Mouse (Mus musculus) midbrain, embryonic 13.5 days (tissue): ENCODE measurements at regions not wholly inside any gene's neighbourhood (a gene's known extent, or its start where the extent isn't known, plus 50 kb on each side); places are given as distances from the start of the nearest gene placed in this dataset.

Experiments
- ATAC-seq: fragments of 200-750 bp; cut with Nextera tagmentation; 2 replicates; pipeline ENCODE4 v1.8.0; 2017; ENCODE audit warnings: mild to moderate bottlenecking, moderate TSS enrichment, moderate library complexity
- H3K27ac ChIP-seq: fragments of 300-500 bp; sonication (generic); 2 replicates; pipeline ENCODE4 v1.5.1; 2015; ENCODE audit warnings: inconsistent platforms, mild to moderate bottlenecking, moderate library complexity
- H3K27me3 ChIP-seq: fragments of 300-500 bp; sonication (generic); 2 replicates; pipeline ENCODE4 v1.6.1; 2015; ENCODE audit warnings: mild to moderate bottlenecking, inconsistent platforms
- H3K36me3 ChIP-seq: fragments of 300-500 bp; sonication (generic); 2 replicates; pipeline ENCODE4 v1.6.1; 2015; ENCODE audit warnings: mild to moderate bottlenecking, inconsistent platforms
- H3K4me1 ChIP-seq: fragments of 300-500 bp; sonication (generic); replicated peaks from 2 replicates; pipeline ENCODE4 v1.6.1; 2015; ENCODE audit warnings: inconsistent platforms
- H3K4me2 ChIP-seq: fragments of 300-500 bp; sonication (generic); replicated peaks from 2 replicates; pipeline ENCODE4 v1.6.1; 2015; ENCODE audit warnings: moderate library complexity, mild to moderate bottlenecking, inconsistent platforms
- H3K4me3 ChIP-seq: fragments of 300-500 bp; sonication (generic); replicated peaks from 2 replicates; pipeline ENCODE4 v1.5.1; 2015; ENCODE audit warnings: mild to moderate bottlenecking, inconsistent platforms
- H3K9ac ChIP-seq: fragments of 300-500 bp; sonication (generic); replicated peaks from 2 replicates; pipeline ENCODE4 v1.6.1; 2015; ENCODE audit warnings: mild to moderate bottlenecking, inconsistent platforms
- H3K9me3 ChIP-seq: fragments of 300-500 bp; sonication (generic); 2 replicates; pipeline ENCODE4 v1.6.1; 2016; ENCODE audit warnings: mild to moderate bottlenecking, inconsistent platforms
- WGBS: fragments of 180-500 bp; shearing (Covaris S2); methylation state at CpG from one replicate; pipeline ENCODE4 v1.1.7; 2015; 5-methylcytosine and 5-hydroxymethylcytosine counted together

GRCm38 (mm10) chr3:118418981-118419380, 142.9 kb upstream of the Dpyd start:
- no peak overlapping the region for H3K4me3 ChIP-seq
- no peaks in the 10 kb centered on the region for H3K36me3 ChIP-seq
- no peak overlapping the region for H3K27ac ChIP-seq
- no peaks in the 10 kb centered on the region for H3K27me3 ChIP-seq
- ATAC-seq: no peak
- H3K9ac ChIP-seq: no peak overlapping the region
- 92% methylated on average over 3 of the region's 3 CpGs for WGBS
- no peaks in the 10 kb centered on the region for H3K9me3 ChIP-seq
- H3K4me2 ChIP-seq: no peak overlapping the region
- 0 out of 2 replicates have a peak, but pooled peaks cover 2% of the 10 kb centered on the region for H3K4me1 ChIP-seq

- Histone ChIP-seq H3K9ac (no peak overlapping the region), H3K9me3 (no peaks in the 10 kb centered on the region), H3K4me3 (no peak overlapping the region), H3K27ac (no peak overlapping the region), H3K36me3 (no peaks in the 10 kb centered on the region), H3K4me1 (peaks cover 11% of the 10 kb centered on the region), H3K27me3 (peaks cover 9% of the 10 kb centered on the region; the same call in 1 of the 2 replicates), H3K4me2 (no peak overlapping the region)
- WGBS: 54% methylated on average over 3 of the region's 3 CpGs
- no peak for ATAC-seq
Measured at GRCm38 (mm10) chr3:118421701-118422100, 140.2 kb upstream of the Dpyd start.

GRCm38 (mm10) chr3:118425748-118426147, 136.2 kb upstream of the Dpyd start:
- peak overlapping the region; percentile 34 for H3K4me3 ChIP-seq
- peak; percentile 28; the same call in 1 of the 2 replicates for ATAC-seq
- H3K27ac ChIP-seq: no peak overlapping the region
- peak overlapping the region; percentile 60 for H3K4me2 ChIP-seq
- H3K36me3 ChIP-seq: no peaks in the 10 kb centered on the region
- no peaks in the 10 kb centered on the region for H3K9me3 ChIP-seq
- peaks cover 21% of the 10 kb centered on the region for H3K27me3 ChIP-seq
- H3K4me1 ChIP-seq: peaks cover 15% of the 10 kb centered on the region
- WGBS: 4% methylated on average over 19 of the region's 19 CpGs
- H3K9ac ChIP-seq: peak overlapping the region; percentile 32; the same call in 1 of the 2 replicates

- H3K9me3 ChIP-seq: no peaks in the 10 kb centered on the region
- no peak overlapping the region for H3K27ac ChIP-seq
- 5% methylated on average over 5 of the region's 5 CpGs for WGBS
- H3K27me3 ChIP-seq: peaks cover 30% of the 10 kb centered on the region
- H3K4me3 ChIP-seq: no peak overlapping the region
- no peaks in the 10 kb centered on the region for H3K36me3 ChIP-seq
- H3K4me2 ChIP-seq: no peak overlapping the region
- H3K9ac ChIP-seq: no peak overlapping the region
- peaks cover 15% of the 10 kb centered on the region for H3K4me1 ChIP-seq
- no peak for ATAC-seq
Measured at GRCm38 (mm10) chr3:118428523-118428922, 133.4 kb upstream of the Dpyd start.

- H3K4me3 ChIP-seq: peak overlapping the region; percentile 59
- peak overlapping the region; percentile 80 for H3K9ac ChIP-seq
- peaks cover 24% of the 10 kb centered on the region for H3K4me1 ChIP-seq
- ATAC-seq: peak; percentile 77
- H3K9me3 ChIP-seq: no peaks in the 10 kb centered on the region
- peaks cover 32% of the 10 kb centered on the region for H3K27me3 ChIP-seq
- H3K4me2 ChIP-seq: peak overlapping the region; percentile 96
- H3K36me3 ChIP-seq: no peaks in the 10 kb centered on the region
- 5% methylated on average over 29 of the region's 29 CpGs for WGBS
- H3K27ac ChIP-seq: peak overlapping the region; percentile 94
Measured at GRCm38 (mm10) chr3:118429825-118430630, 131.9 kb upstream of the Dpyd start.

- peaks cover 35% of the 10 kb centered on the region for H3K27me3 ChIP-seq
- 2% methylated on average over 7 of the region's 7 CpGs for WGBS
Measured at GRCm38 (mm10) chr3:118430631-118430906, 131.4 kb upstream of the Dpyd start.

GRCm38 (mm10) chr3:118431031-118431723, 130.8 kb upstream of the Dpyd start:
- peaks cover 24% of the 10 kb centered on the region for H3K4me1 ChIP-seq
- peak overlapping the region; percentile 96 for H3K4me2 ChIP-seq
- peak; percentile 62 for ATAC-seq
- peak overlapping the region; percentile 94 for H3K27ac ChIP-seq
- WGBS: 1% methylated on average over 22 of the region's 22 CpGs
- H3K36me3 ChIP-seq: no peaks in the 10 kb centered on the region
- H3K9me3 ChIP-seq: no peaks in the 10 kb centered on the region
- H3K4me3 ChIP-seq: peak overlapping the region; percentile 59
- peaks cover 37% of the 10 kb centered on the region for H3K27me3 ChIP-seq
- peak overlapping the region; percentile 80 for H3K9ac ChIP-seq

More at GRCm38 (mm10) chr3:118430631-118430906, 131.4 kb upstream of the Dpyd start:
- no peaks in the 10 kb centered on the region for H3K36me3 ChIP-seq
- H3K4me2 ChIP-seq: peak overlapping the region; percentile 96
- H3K4me1 ChIP-seq: peaks cover 29% of the 10 kb centered on the region
- H3K9me3 ChIP-seq: no peaks in the 10 kb centered on the region
- peak overlapping the region; percentile 94 for H3K27ac ChIP-seq
- peak overlapping the region; percentile 80 for H3K9ac ChIP-seq
- peak; percentile 16; the same call in 1 of the 2 replicates for ATAC-seq
- H3K4me3 ChIP-seq: peak overlapping the region; percentile 59

- Histone ChIP-seq H3K4me2 (peak overlapping the region; percentile 96), H3K27ac (peak overlapping the region; percentile 87), H3K9ac (peak overlapping the region; percentile 75), H3K27me3 (peaks cover 26% of the 10 kb centered on the region), H3K36me3 (no peaks in the 10 kb centered on the region), H3K9me3 (no peaks in the 10 kb centered on the region), H3K4me1 (peaks cover 21% of the 10 kb centered on the region), H3K4me3 (peak overlapping the region; percentile 59)
- ATAC-seq: peak; percentile 54
- 2% methylated on average over 31 of the region's 31 CpGs for WGBS
Measured at GRCm38 (mm10) chr3:118433441-118434021, 128.4 kb upstream of the Dpyd start.

GRCm38 (mm10) chr3:118434311-118434710, 127.6 kb upstream of the Dpyd start:
- Histone ChIP-seq H3K4me1 (peaks cover 21% of the 10 kb centered on the region), H3K27ac (peak overlapping the region; percentile 87), H3K27me3 (peaks cover 26% of the 10 kb centered on the region), H3K4me2 (peak overlapping the region; percentile 96), H3K36me3 (no peaks in the 10 kb centered on the region), H3K9ac (peak overlapping the region; percentile 75), H3K9me3 (no peaks in the 10 kb centered on the region), H3K4me3 (peak overlapping the region; percentile 59)
- peak; percentile 16 for ATAC-seq
- WGBS: under 1% methylated on average over 17 of the region's 17 CpGs

GRCm38 (mm10) chr3:118434847-118435246, 127.1 kb upstream of the Dpyd start:
- H3K4me3 ChIP-seq: peak overlapping the region; percentile 59
- H3K9ac ChIP-seq: peak overlapping the region; percentile 75
- H3K36me3 ChIP-seq: no peaks in the 10 kb centered on the region
- H3K27me3 ChIP-seq: peaks cover 26% of the 10 kb centered on the region
- peaks cover 21% of the 10 kb centered on the region for H3K4me1 ChIP-seq
- peak overlapping the region; percentile 96 for H3K4me2 ChIP-seq
- H3K27ac ChIP-seq: peak overlapping the region; percentile 87
- H3K9me3 ChIP-seq: no peaks in the 10 kb centered on the region
- no peak for ATAC-seq
- 1% methylated on average over 13 of the region's 13 CpGs for WGBS

GRCm38 (mm10) chr3:118435248-118435647, 126.7 kb upstream of the Dpyd start:
- Histone ChIP-seq H3K27me3 (peaks cover 26% of the 10 kb centered on the region), H3K4me2 (peak overlapping the region; percentile 96), H3K9ac (peak overlapping the region; percentile 75), H3K36me3 (no peaks in the 10 kb centered on the region), H3K4me1 (peaks cover 18% of the 10 kb centered on the region), H3K9me3 (no peaks in the 10 kb centered on the region), H3K27ac (peak overlapping the region; percentile 87; the same call in 1 of the 2 replicates), H3K4me3 (peak overlapping the region; percentile 59)
- 8% methylated on average over 9 of the region's 9 CpGs for WGBS
- no peak for ATAC-seq
